Mouse (Mus musculus) mammary gland, adult 2 months (tissue): ENCODE measurements around the gene Bckdhb. TPM values are rescaled to one million over a fixed set of nuclear protein-coding genes. Genes with fewer than 3 reads are reported as not detected.

Experiments
- polyA plus RNA-seq: library from polyadenylated mRNA; depleted of rRNA; stranded (reverse); fragments of >200 nt; gene quantifications from 2 replicates; pipeline ENCODE4 v1.2.3, GENCODE M21; 2012; ENCODE audit warnings: low replicate concordance; rRNA removed

The Bckdhb gene
- 39.7 and 55.7 TPM in 2 replicates for polyA plus RNA-seq

DNA sequence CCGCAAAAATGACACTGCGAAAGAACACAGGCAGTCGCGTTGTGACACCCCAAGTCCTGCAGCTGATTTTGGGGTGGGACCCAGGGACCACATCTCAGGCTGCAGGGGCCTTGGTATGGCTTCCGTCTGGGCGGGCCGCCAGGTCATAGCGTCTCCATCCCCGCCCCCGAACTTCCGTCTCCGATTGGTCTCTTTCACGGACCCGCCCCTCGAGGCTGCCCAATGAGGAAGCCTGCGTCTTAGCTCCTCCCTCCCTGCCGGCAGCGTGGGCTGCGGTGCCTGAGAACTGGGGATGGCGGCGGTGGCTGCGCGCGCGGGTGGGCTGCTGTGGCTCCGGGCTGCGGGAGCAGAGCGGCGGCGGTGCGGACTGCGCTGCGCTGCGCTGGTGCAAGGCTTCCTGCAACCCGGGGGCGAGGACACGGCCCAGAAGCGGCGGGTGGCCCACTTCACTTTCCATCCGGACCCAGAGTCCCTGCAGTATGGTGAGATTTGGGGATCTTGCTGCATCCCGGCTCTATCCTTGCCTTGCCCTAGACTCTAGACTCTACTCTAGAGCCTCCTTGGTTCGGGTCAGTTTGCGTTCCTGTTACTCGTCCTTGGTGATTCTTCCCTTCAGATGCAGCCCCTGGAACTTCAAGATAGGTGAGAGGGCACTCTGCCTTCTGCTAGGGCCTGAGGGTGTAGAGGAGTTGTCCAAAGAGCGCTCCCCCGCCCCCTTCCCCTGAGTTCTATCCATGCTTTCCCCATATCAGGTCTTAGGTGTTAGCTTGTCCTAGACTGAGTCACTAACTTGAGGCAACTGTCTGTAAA lies at the start of gene Bckdhb:
Bckdhb (plus strand) TSS at position 268 of the 810 bp plus-strand sequence.

Other genes with a start within 250 kb of the Bckdhb start
- 1.2 and 15.0 TPM in 2 replicates for gene Elovl4, start 118.9 kb upstream of the Bckdhb start, polyA plus RNA-seq
- gene Ttk, start 90.5 kb upstream of the Bckdhb start, polyA plus RNA-seq, result 0.08 and 0.14 TPM in 2 replicates